Mouse (Mus musculus) MEL (cell line): ENCODE results near the gene Ube2m. TPM values are rescaled to one million over a fixed set of nuclear protein-coding genes. Genes with fewer than 3 reads are reported as not detected.

Source experiments
- DNase-seq: peaks from one replicate; pipeline ENCODE4 v3.0.0; 2011; ENCODE audit warnings: low read depth, low spot score
- H3K27ac ChIP-seq: 2 replicates; pipeline ENCODE4 v1.5.1; 2012; ENCODE audit warnings: low read depth, mild to moderate bottlenecking, control low read depth, low read length, moderate library complexity; ENCODE audit not compliant: control insufficient read depth
- H3K27me3 ChIP-seq, 2 experiments: fragments of 150-350 bp in 1 of 2; sonication (generic) in 1 of 2; 2 replicates each; pipeline ENCODE4 v1.6.1; 2012; ENCODE audit warnings: low read length in 2 of 2, mild to moderate bottlenecking in 2 of 2, improper control_type of control experiment in 1 of 2, moderate library complexity in 1 of 2; ENCODE audit not compliant: insufficient read depth in 2 of 2, control insufficient read depth in 1 of 2
- H3K36me3 ChIP-seq, 2 experiments: 2 replicates each; pipeline ENCODE4 v1.6.1; 2012 to 2014; ENCODE audit warnings: low read length in 2 of 2, improper control_type of control experiment in 1 of 2, inconsistent platforms in 1 of 2, mild to moderate bottlenecking in 1 of 2; ENCODE audit not compliant: insufficient read depth in 2 of 2, control insufficient read depth in 1 of 2
- H3K4me1 ChIP-seq, 2 experiments: fragments of 150-350 bp in 1 of 2; sonication (generic) in 1 of 2; 2 replicates each; pipeline ENCODE4 v1.6.1; 2012; ENCODE audit warnings: low read length in 2 of 2, improper control_type of control experiment in 1 of 2, mild to moderate bottlenecking in 1 of 2; ENCODE audit not compliant: insufficient read depth in 2 of 2, control insufficient read depth in 1 of 2
- H3K4me3 ChIP-seq, 2 experiments: fragments of 150-350 bp in 1 of 2; sonication (generic) in 1 of 2; 2 replicates each; pipeline ENCODE4 v1.5.1; 2012; ENCODE audit warnings: low read depth in 2 of 2, low read length in 2 of 2, mild to moderate bottlenecking in 2 of 2, moderate library complexity in 2 of 2, control low read depth in 1 of 2, improper control_type of control experiment in 1 of 2; ENCODE audit not compliant: control insufficient read depth in 1 of 2, insufficient read depth in 1 of 2
- H3K79me2 ChIP-seq: 2 replicates; pipeline ENCODE4 v1.6.1; 2012; ENCODE audit warnings: mild to moderate bottlenecking, low read length, moderate library complexity; ENCODE audit not compliant: control insufficient read depth, poor library complexity, insufficient read depth
- H3K9ac ChIP-seq: 2 replicates; pipeline ENCODE4 v1.6.1; 2012; ENCODE audit warnings: low read depth, mild to moderate bottlenecking, control low read depth, low read length, moderate library complexity; ENCODE audit not compliant: control insufficient read depth, poor library complexity, severe bottlenecking
- H3K9me3 ChIP-seq: fragments of 150-350 bp; sonication (generic); replicated peaks from 2 replicates; pipeline ENCODE4 v1.6.1; 2012; ENCODE audit warnings: mild to moderate bottlenecking, low read length, improper control_type of control experiment, moderate library complexity; ENCODE audit not compliant: insufficient read depth
- BHLHE40 ChIP-seq: IDR thresholded peaks from 2 replicates; pipeline ENCODE4 v1.6.1; 2012; ENCODE audit warnings: low read depth, mild to moderate bottlenecking, inconsistent platforms, low read length, improper control_type of control experiment, borderline replicate concordance
- CHD2 ChIP-seq: IDR thresholded peaks from 2 replicates; pipeline ENCODE4 v1.6.1; 2011; ENCODE audit warnings: low read length, improper control_type of control experiment
- ELF1 ChIP-seq: IDR thresholded peaks from 2 replicates; pipeline ENCODE4 v1.6.1; 2014; ENCODE audit warnings: low read depth, mild to moderate bottlenecking, inconsistent platforms, low read length, improper control_type of control experiment, moderate library complexity
- EP300 ChIP-seq, 2 experiments: IDR thresholded peaks; 2 replicates each; pipeline ENCODE4 v1.6.1; 2011; ENCODE audit warnings: improper control_type of control experiment in 2 of 2, low read length in 2 of 2, low read depth in 1 of 2, mild to moderate bottlenecking in 1 of 2
- ETS1 ChIP-seq: IDR thresholded peaks from 2 replicates; pipeline ENCODE4 v1.6.1; 2012; ENCODE audit warnings: low read depth, mild to moderate bottlenecking, inconsistent platforms, low read length, improper control_type of control experiment, moderate library complexity
- GABPA ChIP-seq: IDR thresholded peaks from 2 replicates; pipeline ENCODE4 v1.6.1; 2012; ENCODE audit warnings: low read depth, mild to moderate bottlenecking, inconsistent platforms, low read length, improper control_type of control experiment, moderate library complexity
- HCFC1 ChIP-seq: IDR thresholded peaks from 2 replicates; pipeline ENCODE4 v1.6.1; 2012; ENCODE audit warnings: low read depth, mild to moderate bottlenecking, inconsistent platforms, low read length, improper control_type of control experiment, moderate library complexity
- KAT2A ChIP-seq: conservative IDR thresholded peaks from 2 replicates; pipeline ENCODE4 v1.6.1; 2012; ENCODE audit warnings: low read depth, low read length, improper control_type of control experiment, inconsistent platforms
- MAX ChIP-seq: IDR thresholded peaks from 2 replicates; pipeline ENCODE4 v1.6.1; 2011; ENCODE audit warnings: low read length, improper control_type of control experiment
- MEF2A ChIP-seq: IDR thresholded peaks from 2 replicates; pipeline ENCODE4 v1.6.1; 2014; ENCODE audit warnings: low read depth, mild to moderate bottlenecking, inconsistent platforms, low read length, improper control_type of control experiment; ENCODE audit not compliant: poor library complexity, insufficient replicate concordance, severe bottlenecking; ENCODE audit errors: extremely low read depth
- MYC ChIP-seq: IDR thresholded peaks from 2 replicates; pipeline ENCODE4 v1.6.1; 2011; ENCODE audit warnings: low read depth, mild to moderate bottlenecking, low read length, improper control_type of control experiment, moderate library complexity
- NELFE ChIP-seq: IDR thresholded peaks from 2 replicates; pipeline ENCODE4 v1.6.1; 2011; ENCODE audit warnings: low read depth, low read length, improper control_type of control experiment
- NRF1 ChIP-seq: IDR thresholded peaks from 2 replicates; pipeline ENCODE4 v1.6.1; 2014; ENCODE audit warnings: low read depth, mild to moderate bottlenecking, inconsistent platforms, low read length, improper control_type of control experiment, moderate library complexity; ENCODE audit not compliant: poor library complexity, insufficient read depth, severe bottlenecking
- POLR2A ChIP-seq, 2 experiments: IDR thresholded peaks; 2 replicates each; pipeline ENCODE4 v1.6.1; 2011 to 2012; ENCODE audit warnings: low read length in 2 of 2, mild to moderate bottlenecking in 2 of 2, control low read depth in 1 of 2, improper control_type of control experiment in 1 of 2, low read depth in 1 of 2, moderate library complexity in 1 of 2; ENCODE audit not compliant: control insufficient read depth in 1 of 2, insufficient read depth in 1 of 2, poor library complexity in 1 of 2
- RAD21 ChIP-seq: IDR thresholded peaks from 2 replicates; pipeline ENCODE4 v1.6.1; 2011; ENCODE audit warnings: mild to moderate bottlenecking, low read depth, low read length, improper control_type of control experiment
- RCOR1 ChIP-seq: IDR thresholded peaks from 2 replicates; pipeline ENCODE4 v1.6.1; 2012; ENCODE audit warnings: low read depth, mild to moderate bottlenecking, inconsistent platforms, low read length, improper control_type of control experiment
- TAL1 ChIP-seq: IDR thresholded peaks from 2 replicates; pipeline ENCODE4 v1.6.1; 2012; ENCODE audit warnings: mild to moderate bottlenecking, inconsistent platforms, low read length, moderate library complexity, mixed read lengths
- TBP ChIP-seq: IDR thresholded peaks from 2 replicates; pipeline ENCODE4 v1.8.0; 2011; ENCODE audit warnings: low read depth, low read length, improper control_type of control experiment
- TCF12 ChIP-seq: IDR thresholded peaks from 2 replicates; pipeline ENCODE4 v1.6.1; 2014; ENCODE audit warnings: low read depth, mild to moderate bottlenecking, inconsistent platforms, low read length, improper control_type of control experiment, moderate library complexity
- USF1 ChIP-seq: IDR thresholded peaks from 2 replicates; pipeline ENCODE4 v1.6.1; 2014; ENCODE audit warnings: low read depth, mild to moderate bottlenecking, inconsistent platforms, low read length, improper control_type of control experiment, moderate library complexity
- ZKSCAN1 ChIP-seq: IDR thresholded peaks from 2 replicates; pipeline ENCODE4 v1.6.1; 2012; ENCODE audit warnings: low read depth, mild to moderate bottlenecking, inconsistent platforms, low read length, improper control_type of control experiment, moderate library complexity
- ZMIZ1 ChIP-seq: IDR thresholded peaks from 2 replicates; pipeline ENCODE4 v1.6.1; 2012; ENCODE audit warnings: low read depth, mild to moderate bottlenecking, inconsistent platforms, low read length, improper control_type of control experiment, moderate library complexity
- polyA plus RNA-seq, 2 experiments: library from polyadenylated mRNA; stranded (reverse) in 1 of 2; unstranded in 1 of 2; fragments of >175 nt in 1 of 2; fragments of >200 nt in 1 of 2; gene quantifications; 2 replicates each; pipeline versions ENCODE4 v1.2.1 to v1.2.4; 2012; ENCODE audit warnings: low replicate concordance in 2 of 2, low read depth in 1 of 2; ENCODE audit not compliant: insufficient read length in 2 of 2, insufficient read depth in 1 of 2, missing spikeins in 1 of 2
- total RNA-seq: library from RNA; depleted of rRNA; stranded (reverse); fragments of 300-350 nt; gene quantifications from 2 replicates; pipeline ENCODE4 v1.2.3, GENCODE M21; 2012

The Ube2m gene
- total and polyA plus RNA-seq, 3 experiments, result 134 to 336 TPM; not detected in 1

DNA sequence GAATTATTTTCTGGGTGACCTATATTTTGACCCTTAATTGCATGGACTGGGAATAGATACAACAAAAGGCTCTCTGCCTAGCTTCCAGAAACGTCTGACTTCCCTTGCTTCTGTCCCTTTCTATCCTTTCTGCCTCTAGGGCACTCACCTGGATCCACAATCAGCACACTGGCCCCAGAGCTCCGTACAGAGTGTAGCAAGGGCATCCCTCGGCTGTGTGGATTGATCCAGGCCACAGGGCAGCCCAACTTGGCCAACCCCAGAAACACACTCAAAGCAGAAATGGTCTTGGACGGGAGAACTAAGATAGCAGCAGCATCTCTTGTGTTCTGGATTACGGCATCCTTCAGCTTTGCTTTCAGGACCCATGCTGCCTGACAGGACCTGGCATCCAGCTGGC lies 40.8 kb downstream of the Ube2m start:
- H3K27me3 ChIP-seq, result no peaks in the 10 kb centered on the region
- no peak overlapping the region for H3K27ac ChIP-seq
- H3K4me3 ChIP-seq, result no peak overlapping the region
- no peak for DNase-seq
- H3K79me2 ChIP-seq, result no peaks in the 10 kb centered on the region
- TF ChIP-seq TCF12 (no peak), EP300 (IDR thresholded peaks at IDR 0.05; ENCODE audit: low read depth in 1 of 2, low read length in 2 of 2) (no peak)
- H3K4me1 ChIP-seq, result no peaks in the 10 kb centered on the region
- no peaks in the 10 kb centered on the region for H3K9me3 ChIP-seq
- no peaks in the 10 kb centered on the region for H3K36me3 ChIP-seq
- H3K9ac ChIP-seq, result no peak overlapping the region

GRCm38 (mm10) chr7:12995862-12996261 lies 42.2 kb downstream of the Ube2m start:
- Histone ChIP-seq H3K27me3 (no peaks in the 10 kb centered on the region), H3K36me3 (no peaks in the 10 kb centered on the region), H3K9me3 (no peaks in the 10 kb centered on the region), H3K79me2 (no peaks in the 10 kb centered on the region), H3K27ac (no peak overlapping the region), H3K9ac (no peak overlapping the region), H3K4me1 (no peaks in the 10 kb centered on the region), H3K4me3 (no peak overlapping the region)
- no peak for DNase-seq
- TF ChIP-seq ETS1, result no peak
- TF ChIP-seq MEF2A, result no peak
- TF ChIP-seq KAT2A, result no peak
- TF ChIP-seq BHLHE40, result no peak
- TF ChIP-seq RCOR1, result no peak
- no peak for TF ChIP-seq ZMIZ1
- no peak for TF ChIP-seq POLR2A (IDR thresholded peaks at IDR 0.05; ENCODE audit: control insufficient read depth in 1 of 2, insufficient read depth in 1 of 2, low read depth in 1 of 2, low read length in 2 of 2, poor library complexity in 1 of 2)
- TF ChIP-seq MAX, result no peak
- no peak for TF ChIP-seq GABPA
- TF ChIP-seq ZKSCAN1, result no peak
- no peak for TF ChIP-seq RAD21
- no peak for TF ChIP-seq NELFE
- no peak for TF ChIP-seq USF1
- no peak for TF ChIP-seq NRF1
- TF ChIP-seq CHD2, result no peak
- no peak for TF ChIP-seq TBP
- TF ChIP-seq MYC, result no peak
- no peak for TF ChIP-seq HCFC1
- no peak for TF ChIP-seq ELF1
- TF ChIP-seq TAL1, result no peak
